Mouse (Mus musculus): ENCODE measurements around the gene Gm11595. TPM values are rescaled to one million over a fixed set of nuclear protein-coding genes. Genes with fewer than 3 reads are reported as not detected.
"Not testable (repeated sequence)": the region's sequence is repeated elsewhere in the genome, so short reads cannot be mapped to it uniquely, and the experiment has no call there.

Gene Gm11595
- not detected in 2 replicates for polyA plus RNA-seq (2014; fragmentation: Nextera tagmentation; extraction: Ambion mirVana)

- H3K36me3 ChIP-seq (ENCODE audit: control insufficient read depth, insufficient read depth, low read length); H3K27ac ChIP-seq (ENCODE audit: low read depth, low read length); H3K4me1 ChIP-seq (ENCODE audit: control insufficient read depth, insufficient read depth, low read length); H3K27me3 ChIP-seq (ENCODE audit: control insufficient read depth, insufficient read depth, low read length); ATAC-seq (ENCODE audit: low FRiP score, low TSS enrichment); H3K4me2 ChIP-seq (replicated peaks; ENCODE audit: low read depth, low read length); H3K9me3 ChIP-seq (ENCODE audit: control insufficient read depth, low read length); H3K9ac ChIP-seq (ENCODE audit: low read depth, low read length); H3K4me3 ChIP-seq (ENCODE audit: low read length): not testable (repeated sequence)
Observed at GRCm38 (mm10) chr11:99772813-99773212, at the start of gene Gm11595. Gene Gm11595 (minus strand): TSS chr11:99772913.

- H3K27ac ChIP-seq (ENCODE audit: low read depth, low read length); H3K4me1 ChIP-seq (ENCODE audit: control insufficient read depth, insufficient read depth, low read length); H3K9me3 ChIP-seq (ENCODE audit: control insufficient read depth, low read length); H3K36me3 ChIP-seq (ENCODE audit: control insufficient read depth, insufficient read depth, low read length); H3K27me3 ChIP-seq (ENCODE audit: control insufficient read depth, insufficient read depth, low read length); ATAC-seq (ENCODE audit: low FRiP score, low TSS enrichment); H3K4me2 ChIP-seq (replicated peaks; ENCODE audit: low read depth, low read length); H3K9ac ChIP-seq (ENCODE audit: low read depth, low read length); H3K4me3 ChIP-seq (ENCODE audit: low read length): not testable (repeated sequence)
- 88% methylated on average over 2 of the region's 2 CpGs for WGBS
Observed at GRCm38 (mm10) chr11:99815566-99815965, 42.9 kb upstream of the Gm11595 start, which contains the start of gene Gm11564. Gene Gm11564 (minus strand): TSS chr11:99815666.

GRCm38 (mm10) chr11:99809792-99810191 is 37.1 kb upstream of the Gm11595 start, which contains the start of gene Krtap4-13:
Gene Krtap4-13 (minus strand): TSS chr11:99809892.
- H3K27me3 ChIP-seq (ENCODE audit: control insufficient read depth, insufficient read depth, low read length); H3K4me3 ChIP-seq (ENCODE audit: low read length); H3K9me3 ChIP-seq (ENCODE audit: control insufficient read depth, low read length); H3K9ac ChIP-seq (ENCODE audit: low read depth, low read length); H3K27ac ChIP-seq (ENCODE audit: low read depth, low read length); H3K4me1 ChIP-seq (ENCODE audit: control insufficient read depth, insufficient read depth, low read length); H3K4me2 ChIP-seq (replicated peaks; ENCODE audit: low read depth, low read length); H3K36me3 ChIP-seq (ENCODE audit: control insufficient read depth, insufficient read depth, low read length); ATAC-seq (ENCODE audit: low FRiP score, low TSS enrichment): not testable (repeated sequence)

- H3K9ac ChIP-seq (ENCODE audit: low read depth, low read length); H3K27me3 ChIP-seq (ENCODE audit: control insufficient read depth, insufficient read depth, low read length); ATAC-seq (ENCODE audit: low FRiP score, low TSS enrichment); H3K27ac ChIP-seq (ENCODE audit: low read depth, low read length); H3K4me1 ChIP-seq (ENCODE audit: control insufficient read depth, insufficient read depth, low read length); H3K4me2 ChIP-seq (replicated peaks; ENCODE audit: low read depth, low read length); H3K9me3 ChIP-seq (ENCODE audit: control insufficient read depth, low read length); H3K4me3 ChIP-seq (ENCODE audit: low read length); H3K36me3 ChIP-seq (ENCODE audit: control insufficient read depth, insufficient read depth, low read length): not testable (repeated sequence)
- WGBS, result no CpG with 5 or more reads among the region's 1 CpGs
Observed at GRCm38 (mm10) chr11:99804346-99804745, 31.6 kb upstream of the Gm11595 start, which contains the start of gene Gm11554. Gene Gm11554 (minus strand): TSS chr11:99804446.

GRCm38 (mm10) chr11:99798832-99799231 is 26.1 kb upstream of the Gm11595 start, which contains the start of gene Gm11569:
Gene Gm11569 (minus strand): TSS chr11:99798932.
- H3K4me1 ChIP-seq (ENCODE audit: control insufficient read depth, insufficient read depth, low read length); H3K9me3 ChIP-seq (ENCODE audit: control insufficient read depth, low read length); H3K4me2 ChIP-seq (replicated peaks; ENCODE audit: low read depth, low read length); H3K9ac ChIP-seq (ENCODE audit: low read depth, low read length); H3K27ac ChIP-seq (ENCODE audit: low read depth, low read length); ATAC-seq (ENCODE audit: low FRiP score, low TSS enrichment); H3K4me3 ChIP-seq (ENCODE audit: low read length); H3K36me3 ChIP-seq (ENCODE audit: control insufficient read depth, insufficient read depth, low read length); H3K27me3 ChIP-seq (ENCODE audit: control insufficient read depth, insufficient read depth, low read length): not testable (repeated sequence)
- WGBS, result no CpG with 5 or more reads among the region's 1 CpGs

GRCm38 (mm10) chr11:99793367-99793766 is 20.7 kb upstream of the Gm11595 start, which contains the start of gene Gm11596:
Gene Gm11596 (minus strand): TSS chr11:99793467.
- ATAC-seq (ENCODE audit: low FRiP score, low TSS enrichment), result no peak
- no peaks in the 10 kb centered on the region for H3K4me1 ChIP-seq (ENCODE audit: control insufficient read depth, insufficient read depth, low read length)
- 83% methylated on average over 2 of the region's 2 CpGs for WGBS

GRCm38 (mm10) chr11:99784900-99785299 is 12.2 kb upstream of the Gm11595 start, which contains the start of gene Krtap4-9:
Gene Krtap4-9 (plus strand): TSS chr11:99785200.
- not testable (repeated sequence) for H3K9ac ChIP-seq (ENCODE audit: low read depth, low read length); ATAC-seq (ENCODE audit: low FRiP score, low TSS enrichment); H3K27me3 ChIP-seq (ENCODE audit: control insufficient read depth, insufficient read depth, low read length); H3K36me3 ChIP-seq (ENCODE audit: control insufficient read depth, insufficient read depth, low read length); H3K4me3 ChIP-seq (ENCODE audit: low read length); H3K27ac ChIP-seq (ENCODE audit: low read depth, low read length); H3K4me1 ChIP-seq (ENCODE audit: control insufficient read depth, insufficient read depth, low read length); H3K4me2 ChIP-seq (replicated peaks; ENCODE audit: low read depth, low read length); H3K9me3 ChIP-seq (ENCODE audit: control insufficient read depth, low read length)

More at GRCm38 (mm10) chr11:99793367-99793766, 20.7 kb upstream of the Gm11595 start, which contains the start of gene Gm11596:
- Histone ChIP-seq H3K27ac (ENCODE audit: low read depth, low read length) (no peak within 1 kb of the TSS), H3K4me3 (ENCODE audit: low read length) (no peak within 1 kb of the TSS), H3K9me3 (ENCODE audit: control insufficient read depth, low read length) (no peaks in the 10 kb centered on the region), H3K27me3 (ENCODE audit: control insufficient read depth, insufficient read depth, low read length) (no peaks in the 10 kb centered on the region), H3K36me3 (ENCODE audit: control insufficient read depth, insufficient read depth, low read length) (no peaks in the 10 kb centered on the region), H3K4me2 (replicated peaks; ENCODE audit: low read depth, low read length) (no peak within 1 kb of the TSS), H3K9ac (ENCODE audit: low read depth, low read length) (no peak within 1 kb of the TSS)

GRCm38 (mm10) chr11:99780604-99781003 is 7.9 kb upstream of the Gm11595 start, which contains the start of gene Krtap4-8:
Gene Krtap4-8 (minus strand): TSS chr11:99780704.
- Histone ChIP-seq H3K9me3 (ENCODE audit: control insufficient read depth, low read length) (no peaks in the 10 kb centered on the region), H3K4me3 (ENCODE audit: low read length) (no peak within 1 kb of the TSS), H3K27me3 (ENCODE audit: control insufficient read depth, insufficient read depth, low read length) (no peaks in the 10 kb centered on the region), H3K36me3 (ENCODE audit: control insufficient read depth, insufficient read depth, low read length) (no peaks in the 10 kb centered on the region), H3K4me1 (ENCODE audit: control insufficient read depth, insufficient read depth, low read length) (no peaks in the 10 kb centered on the region), H3K27ac (ENCODE audit: low read depth, low read length) (no peak within 1 kb of the TSS), H3K4me2 (replicated peaks; ENCODE audit: low read depth, low read length) (no peak within 1 kb of the TSS), H3K9ac (ENCODE audit: low read depth, low read length) (no peak within 1 kb of the TSS)
- ATAC-seq (ENCODE audit: low FRiP score, low TSS enrichment), result no peak
- WGBS, result 98% methylated on average over 2 of the region's 2 CpGs

GRCm38 (mm10) chr11:99778401-99778800 is 5.7 kb upstream of the Gm11595 start:
- no peak overlapping the region for H3K4me3 ChIP-seq (ENCODE audit: low read length)
- 65% methylated on average over 7 of the region's 7 CpGs for WGBS

More at GRCm38 (mm10) chr11:99778401-99778800, 5.7 kb upstream of the Gm11595 start:
- no peak overlapping the region for H3K4me2 ChIP-seq (replicated peaks; ENCODE audit: low read depth, low read length)
- no peaks in the 10 kb centered on the region for H3K27me3 ChIP-seq (ENCODE audit: control insufficient read depth, insufficient read depth, low read length)
- H3K36me3 ChIP-seq (ENCODE audit: control insufficient read depth, insufficient read depth, low read length), result no peaks in the 10 kb centered on the region
- no peak overlapping the region for H3K27ac ChIP-seq (ENCODE audit: low read depth, low read length)
- ATAC-seq (ENCODE audit: low FRiP score, low TSS enrichment), result no peak
- H3K4me1 ChIP-seq (ENCODE audit: control insufficient read depth, insufficient read depth, low read length), result no peaks in the 10 kb centered on the region
- H3K9me3 ChIP-seq (ENCODE audit: control insufficient read depth, low read length), result no peaks in the 10 kb centered on the region
- H3K9ac ChIP-seq (ENCODE audit: low read depth, low read length), result no peak overlapping the region
